Mouse (Mus musculus) MEL (cell line): ENCODE measurements around the gene Pomgnt1. TPM values are rescaled to one million over a fixed set of nuclear protein-coding genes. Genes with fewer than 3 reads are reported as not detected.

Experiments
- DNase-seq: peaks from one replicate; pipeline ENCODE4 v3.0.0; 2011; ENCODE audit warnings: low read depth, low spot score
- H3K27ac ChIP-seq: 2 replicates; pipeline ENCODE4 v1.5.1; 2012; ENCODE audit warnings: low read depth, mild to moderate bottlenecking, control low read depth, low read length, moderate library complexity; ENCODE audit not compliant: control insufficient read depth
- H3K27me3 ChIP-seq, 2 experiments: fragments of 150-350 bp in 1 of 2; sonication (generic) in 1 of 2; 2 replicates each; pipeline ENCODE4 v1.6.1; 2012; ENCODE audit warnings: low read length in 2 of 2, mild to moderate bottlenecking in 2 of 2, improper control_type of control experiment in 1 of 2, moderate library complexity in 1 of 2; ENCODE audit not compliant: insufficient read depth in 2 of 2, control insufficient read depth in 1 of 2
- H3K36me3 ChIP-seq, 2 experiments: 2 replicates each; pipeline ENCODE4 v1.6.1; 2012 to 2014; ENCODE audit warnings: low read length in 2 of 2, improper control_type of control experiment in 1 of 2, inconsistent platforms in 1 of 2, mild to moderate bottlenecking in 1 of 2; ENCODE audit not compliant: insufficient read depth in 2 of 2, control insufficient read depth in 1 of 2
- H3K4me1 ChIP-seq, 2 experiments: fragments of 150-350 bp in 1 of 2; sonication (generic) in 1 of 2; 2 replicates each; pipeline ENCODE4 v1.6.1; 2012; ENCODE audit warnings: low read length in 2 of 2, improper control_type of control experiment in 1 of 2, mild to moderate bottlenecking in 1 of 2; ENCODE audit not compliant: insufficient read depth in 2 of 2, control insufficient read depth in 1 of 2
- H3K4me3 ChIP-seq, 2 experiments: fragments of 150-350 bp in 1 of 2; sonication (generic) in 1 of 2; 2 replicates each; pipeline ENCODE4 v1.5.1; 2012; ENCODE audit warnings: low read depth in 2 of 2, low read length in 2 of 2, mild to moderate bottlenecking in 2 of 2, moderate library complexity in 2 of 2, control low read depth in 1 of 2, improper control_type of control experiment in 1 of 2; ENCODE audit not compliant: control insufficient read depth in 1 of 2, insufficient read depth in 1 of 2
- H3K79me2 ChIP-seq: 2 replicates; pipeline ENCODE4 v1.6.1; 2012; ENCODE audit warnings: mild to moderate bottlenecking, low read length, moderate library complexity; ENCODE audit not compliant: control insufficient read depth, poor library complexity, insufficient read depth
- H3K9ac ChIP-seq: 2 replicates; pipeline ENCODE4 v1.6.1; 2012; ENCODE audit warnings: low read depth, mild to moderate bottlenecking, control low read depth, low read length, moderate library complexity; ENCODE audit not compliant: control insufficient read depth, poor library complexity, severe bottlenecking
- H3K9me3 ChIP-seq: fragments of 150-350 bp; sonication (generic); replicated peaks from 2 replicates; pipeline ENCODE4 v1.6.1; 2012; ENCODE audit warnings: mild to moderate bottlenecking, low read length, improper control_type of control experiment, moderate library complexity; ENCODE audit not compliant: insufficient read depth
- CHD1 ChIP-seq: IDR thresholded peaks from 2 replicates; pipeline ENCODE4 v1.6.1; 2012; ENCODE audit warnings: low read depth, mild to moderate bottlenecking, inconsistent platforms, low read length, improper control_type of control experiment
- CHD2 ChIP-seq: IDR thresholded peaks from 2 replicates; pipeline ENCODE4 v1.6.1; 2011; ENCODE audit warnings: low read length, improper control_type of control experiment
- E2F4 ChIP-seq: IDR thresholded peaks from 2 replicates; pipeline ENCODE4 v1.6.1; 2011; ENCODE audit warnings: low read depth, low read length, improper control_type of control experiment, borderline replicate concordance
- ELF1 ChIP-seq: IDR thresholded peaks from 2 replicates; pipeline ENCODE4 v1.6.1; 2014; ENCODE audit warnings: low read depth, mild to moderate bottlenecking, inconsistent platforms, low read length, improper control_type of control experiment, moderate library complexity
- ETS1 ChIP-seq: IDR thresholded peaks from 2 replicates; pipeline ENCODE4 v1.6.1; 2012; ENCODE audit warnings: low read depth, mild to moderate bottlenecking, inconsistent platforms, low read length, improper control_type of control experiment, moderate library complexity
- GATA1 ChIP-seq: IDR thresholded peaks from 2 replicates; pipeline ENCODE4 v1.6.1; 2011; ENCODE audit warnings: low read depth, low read length, improper control_type of control experiment
- JUND ChIP-seq: IDR thresholded peaks from 2 replicates; pipeline ENCODE4 v1.6.1; 2011; ENCODE audit warnings: low read depth, mild to moderate bottlenecking, improper control_type of control experiment, low read length
- MAZ ChIP-seq: IDR thresholded peaks from 2 replicates; pipeline ENCODE4 v1.6.1; 2012; ENCODE audit warnings: low read depth, mild to moderate bottlenecking, inconsistent platforms, low read length, improper control_type of control experiment
- MEF2A ChIP-seq: IDR thresholded peaks from 2 replicates; pipeline ENCODE4 v1.6.1; 2014; ENCODE audit warnings: low read depth, mild to moderate bottlenecking, inconsistent platforms, low read length, improper control_type of control experiment; ENCODE audit not compliant: poor library complexity, insufficient replicate concordance, severe bottlenecking; ENCODE audit errors: extremely low read depth
- MXI1 ChIP-seq: IDR thresholded peaks from 2 replicates; pipeline ENCODE4 v1.6.1; 2011; ENCODE audit warnings: mild to moderate bottlenecking, low read depth, low read length, improper control_type of control experiment
- MYB ChIP-seq: IDR thresholded peaks from 2 replicates; pipeline ENCODE4 v1.6.1; 2011; ENCODE audit warnings: mild to moderate bottlenecking, low read depth, low read length, improper control_type of control experiment
- MYC ChIP-seq: IDR thresholded peaks from 2 replicates; pipeline ENCODE4 v1.6.1; 2011; ENCODE audit warnings: low read depth, mild to moderate bottlenecking, low read length, improper control_type of control experiment, moderate library complexity
- NRF1 ChIP-seq: IDR thresholded peaks from 2 replicates; pipeline ENCODE4 v1.6.1; 2014; ENCODE audit warnings: low read depth, mild to moderate bottlenecking, inconsistent platforms, low read length, improper control_type of control experiment, moderate library complexity; ENCODE audit not compliant: poor library complexity, insufficient read depth, severe bottlenecking
- POLR2AphosphoS2 ChIP-seq: IDR thresholded peaks from 2 replicates; pipeline ENCODE4 v1.6.1; 2011; ENCODE audit warnings: low read length, improper control_type of control experiment
- POLR2AphosphoS5 ChIP-seq: IDR thresholded peaks from 2 replicates; pipeline ENCODE4 v1.6.1; 2012; ENCODE audit warnings: low read depth, borderline replicate concordance, mild to moderate bottlenecking, inconsistent platforms, low read length, moderate library complexity, mixed read lengths
- RAD21 ChIP-seq: IDR thresholded peaks from 2 replicates; pipeline ENCODE4 v1.6.1; 2011; ENCODE audit warnings: mild to moderate bottlenecking, low read depth, low read length, improper control_type of control experiment
- SIN3A ChIP-seq: IDR thresholded peaks from 2 replicates; pipeline ENCODE4 v1.6.1; 2012; ENCODE audit warnings: low read length, improper control_type of control experiment, inconsistent platforms
- ZKSCAN1 ChIP-seq: IDR thresholded peaks from 2 replicates; pipeline ENCODE4 v1.6.1; 2012; ENCODE audit warnings: low read depth, mild to moderate bottlenecking, inconsistent platforms, low read length, improper control_type of control experiment, moderate library complexity
- polyA plus RNA-seq, 2 experiments: library from polyadenylated mRNA; stranded (reverse) in 1 of 2; unstranded in 1 of 2; fragments of >175 nt in 1 of 2; fragments of >200 nt in 1 of 2; gene quantifications; 2 replicates each; pipeline versions ENCODE4 v1.2.1 to v1.2.4; 2012; ENCODE audit warnings: low replicate concordance in 2 of 2, low read depth in 1 of 2; ENCODE audit not compliant: insufficient read length in 2 of 2, insufficient read depth in 1 of 2, missing spikeins in 1 of 2
- total RNA-seq: library from RNA; depleted of rRNA; stranded (reverse); fragments of 300-350 nt; gene quantifications from 2 replicates; pipeline ENCODE4 v1.2.3, GENCODE M21; 2012

Pomgnt1 gene
- total and polyA plus RNA-seq, 3 experiments, result 33.6 to 35.3 TPM; not detected in 1

GRCm38 (mm10) chr4:116164759-116165554 lies 41.3 kb downstream of the Pomgnt1 start:
- H3K27ac ChIP-seq, result no peak overlapping the region
- peaks cover 0 to 14% of the 10 kb centered on the region in 2 experiments; a peak in 3 of 4 replicates for H3K36me3 ChIP-seq
- no peaks in the 10 kb centered on the region for H3K9me3 ChIP-seq
- H3K9ac ChIP-seq, result no peak overlapping the region
- H3K79me2 ChIP-seq, result no peaks in the 10 kb centered on the region
- TF ChIP-seq MAZ, result no peak
- no peak for TF ChIP-seq E2F4
- TF ChIP-seq GATA1, result no peak
- no peak for TF ChIP-seq MEF2A
- no peak for TF ChIP-seq POLR2AphosphoS2
- no peak for TF ChIP-seq ETS1
- no peak for TF ChIP-seq NRF1
- TF ChIP-seq CHD1, result no peak
- no peak for TF ChIP-seq MYC
- TF ChIP-seq ELF1, result no peak
- TF ChIP-seq CHD2, result no peak
- TF ChIP-seq JUND, result no peak
- no peak for TF ChIP-seq ZKSCAN1
- TF ChIP-seq RAD21, result no peak
- no peak for TF ChIP-seq POLR2AphosphoS5
- DNase-seq, result no peak
- peaks cover 10 to 19% of the 10 kb centered on the region in 2 experiments for H3K4me1 ChIP-seq
- H3K4me3 ChIP-seq, result no peak overlapping the region
- no peaks in the 10 kb centered on the region for H3K27me3 ChIP-seq

- Histone ChIP-seq H3K9ac (no peak overlapping the region), H3K4me3 (no peak overlapping the region), H3K4me1 (peaks cover 10 to 19% of the 10 kb centered on the region in 2 experiments), H3K79me2 (no peaks in the 10 kb centered on the region), H3K9me3 (no peaks in the 10 kb centered on the region), H3K36me3 (peaks cover 0 to 14% of the 10 kb centered on the region in 2 experiments; a peak in 3 of 4 replicates), H3K27me3 (no peaks in the 10 kb centered on the region), H3K27ac (no peak overlapping the region)
- TF ChIP-seq ELF1 (no peak), CHD1 (no peak), MXI1 (no peak), MYB (no peak), SIN3A (no peak)
- DNase-seq, result no peak
These were observed 42.2 kb downstream of the Pomgnt1 start for GRCm38 (mm10) chr4:116165708-116166407.
